ENCODE assay signal across 12 mouse cellular contexts in genomic region chrX:160583589-160583988, GRCm38 (mm10).
A peak's percentile ranks its signal among the peaks of the same experiment; 100 is the strongest.
DNase-seq lines count a peak whose midpoint lies in the region; ATAC-seq and TF ChIP-seq lines count a peak whose summit lies in the region.
"Had no signal": no experiment of that assay in that cellular context is flagged by ENCODE, and none has a peak within 500 bp of the region (broad histone marks: within the 10 kb centered on the region; RNA-seq: fewer than 3 reads in every experiment).

No protein-coding gene starts in this region.

- H3K4me1 ChIP-seq in forebrain, embryonic 13.5 days = no peaks in the 10 kb centered on the region
- H3K4me1 ChIP-seq in forebrain, embryonic 11.5 days (replicated peaks; ENCODE audit: control insufficient read depth, insufficient read depth, low read length) = no peaks in the 10 kb centered on the region
- H3K4me1 ChIP-seq in hindbrain, postnatal 0 days (ENCODE audit: insufficient read depth, low read length) = no peaks in the 10 kb centered on the region
- H3K4me1 ChIP-seq: embryonic facial prominence, embryonic 12.5 days had no signal

- H3K27me3 ChIP-seq in forebrain, embryonic 13.5 days = no peaks in the 10 kb centered on the region
- peaks cover 11% of the 10 kb centered on the region for H3K27me3 ChIP-seq in forebrain, embryonic 11.5 days (ENCODE audit: control insufficient read depth, insufficient read depth, low read length)
- no peaks in the 10 kb centered on the region for H3K27me3 ChIP-seq in Patski
- no peaks in the 10 kb centered on the region for H3K27me3 ChIP-seq in hindbrain, postnatal 0 days (ENCODE audit: insufficient read depth, low read length)

- ATAC-seq in forebrain, embryonic 13.5 days = peak; percentile 66
- no peak for ATAC-seq in forebrain, embryonic 11.5 days (replicated peaks; ENCODE audit: low FRiP score)
- peak; percentile 71 for ATAC-seq in Patski
- peak; percentile 47; the same call in 1 of the 2 replicates for ATAC-seq in hindbrain, postnatal 0 days
- ATAC-seq: CD4-positive, CD25-positive, alpha-beta regulatory T cell, adult 4 months had no signal

- TF ChIP-seq CTCF in left cerebral cortex, adult 2 months (IDR thresholded peaks at IDR 0.05) = peak; percentile 40
- TF ChIP-seq CTCF in Patski (IDR thresholded peaks at IDR 0.05) = no peak
- TF ChIP-seq CTCF in hindbrain, postnatal 0 days (IDR thresholded peaks at IDR 0.05; ENCODE audit: low read depth) = peak; percentile 60

- H3K36me3 ChIP-seq in forebrain, embryonic 13.5 days (ENCODE audit: poor library complexity, severe bottlenecking) = peaks cover 7% of the 10 kb centered on the region; the same call in 1 of the 2 replicates
- no peaks in the 10 kb centered on the region for H3K36me3 ChIP-seq in forebrain, embryonic 11.5 days (ENCODE audit: control insufficient read depth, insufficient read depth, low read length)
- no peaks in the 10 kb centered on the region for H3K36me3 ChIP-seq in hindbrain, postnatal 0 days (ENCODE audit: insufficient read depth, low read length)
- H3K36me3 ChIP-seq: embryonic facial prominence, embryonic 12.5 days had no signal

- no peak overlapping the region for H3K4me3 ChIP-seq in forebrain, embryonic 13.5 days
- H3K4me3 ChIP-seq in forebrain, embryonic 11.5 days (ENCODE audit: low read depth, low read length) = no peak overlapping the region
- no peak overlapping the region for H3K4me3 ChIP-seq in left cerebral cortex, adult 2 months
- no peak overlapping the region for H3K4me3 ChIP-seq in hindbrain, postnatal 0 days (ENCODE audit: low read length)
- H3K4me3 ChIP-seq: embryonic facial prominence, embryonic 12.5 days had no signal

- no peak overlapping the region for H3K27ac ChIP-seq in forebrain, embryonic 13.5 days
- no peak overlapping the region for H3K27ac ChIP-seq in forebrain, embryonic 11.5 days (ENCODE audit: low read depth, low read length)
- H3K27ac ChIP-seq in left cerebral cortex, adult 2 months = no peak overlapping the region
- H3K27ac ChIP-seq in hindbrain, postnatal 0 days = no peak overlapping the region
- H3K27ac ChIP-seq: embryonic facial prominence, embryonic 12.5 days had no signal

- in situ Hi-C loops in Patski (cut with MboI; ENCODE audit: low pct_unique_long_range_greater_than_20kb) = loop anchor here (10.0 kb wide), 1 partner anchor 351 kb away; no protein-coding TSS in a partner anchor

- intact Hi-C loops in left cerebral cortex, adult 2 months (cut with DNase I) = loop anchor here (2.0 to 10.0 kb wide), 3 partner anchors 321 to 447 kb away; partner anchors contain the start of genes Cdkl5 and Gja6
- intact Hi-C loops in left cerebral cortex, postnatal 36 days (cut with DNase I) = loop anchor here (5.0 to 10.0 kb wide), 2 partner anchors 411 to 449 kb away; partner anchors contain the start of gene Cdkl5

- H3K9ac ChIP-seq in forebrain, embryonic 13.5 days = no peak overlapping the region
- no peak overlapping the region for H3K9ac ChIP-seq in forebrain, embryonic 11.5 days (ENCODE audit: low read length)
- H3K9ac ChIP-seq in hindbrain, postnatal 0 days (replicated peaks; ENCODE audit: low read length) = no peak overlapping the region
- H3K9ac ChIP-seq: embryonic facial prominence, embryonic 12.5 days had no signal

- no peak overlapping the region for H3K4me2 ChIP-seq in forebrain, embryonic 13.5 days
- no peak overlapping the region for H3K4me2 ChIP-seq in forebrain, embryonic 11.5 days (ENCODE audit: low read depth, low read length, severe bottlenecking)
- no peak overlapping the region for H3K4me2 ChIP-seq in hindbrain, postnatal 0 days (ENCODE audit: low read depth, low read length)
- H3K4me2 ChIP-seq: embryonic facial prominence, embryonic 12.5 days had no signal

- POLR2A ChIA-PET in Patski (lab: Charles Lee) = no interaction called here

- DNase-seq in forebrain, embryonic 11.5 days (ENCODE audit: low spot score) = no peak
- no peak for DNase-seq in left cerebral cortex, adult 2 months (ENCODE audit: extremely low spot score in 1 of 2, low spot score in 2 of 2)
- no peak for DNase-seq in left cerebral cortex, adult 8-10 months (ENCODE audit: low spot score in 2 of 2)
- DNase-seq in Patski (ENCODE audit: low read depth, low spot score) = no peak
- peak; percentile 36 for DNase-seq in hindbrain, postnatal 0 days (ENCODE audit: low spot score)
- no peak for DNase-seq in T-cell, adult 2 months (ENCODE audit: low spot score)
- DNase-seq in left cerebral cortex, postnatal 36 days (ENCODE audit: low spot score in 2 of 2) = no peak
- DNase-seq: gastrocnemius, postnatal 36 days; kidney, postnatal 25 days had no signal

- H3K9me3 ChIP-seq in forebrain, embryonic 13.5 days (replicated peaks) = no peaks in the 10 kb centered on the region
- no peaks in the 10 kb centered on the region for H3K9me3 ChIP-seq in forebrain, embryonic 11.5 days (ENCODE audit: control insufficient read depth, low read length)
- H3K9me3 ChIP-seq in hindbrain, postnatal 0 days (ENCODE audit: low read length) = no peaks in the 10 kb centered on the region
- H3K9me3 ChIP-seq: embryonic facial prominence, embryonic 12.5 days had no signal

- WGBS in forebrain, embryonic 13.5 days = 54% methylated on average over 5 of the region's 5 CpGs
- WGBS in forebrain, embryonic 11.5 days = 79% methylated on average over 5 of the region's 5 CpGs
- WGBS in hindbrain, postnatal 0 days = 64% methylated on average over 5 of the region's 5 CpGs

- CTCF ChIA-PET in Patski (lab: Charles Lee) = interaction anchor here (1.0 to 1.4 kb wide), 3 partner anchors 20 to 440 kb away, joined by 3 read pairs; no protein-coding TSS in a partner anchor
